Mouse (Mus musculus): Measurements from ENCODE around the gene Mif.

- TF ChIP-seq EP300 (IDR thresholded peaks at IDR 0.05; ENCODE audit: low read depth) (no peak), CTCF (IDR thresholded peaks at IDR 0.05; ENCODE audit: low read depth) (no peak)
Observed at GRCm38 (mm10) chr10:75855416-75855981, 4.5 kb downstream of the Mif start.
